Mouse (Mus musculus) myocyte (in vitro differentiated cells): ENCODE data around the gene Lnx2. TPM values are rescaled to one million over a fixed set of nuclear protein-coding genes. Genes with fewer than 3 reads are reported as not detected.

Experiments
- H3K27me3 ChIP-seq: one replicate; pipeline ENCODE4 v1.6.1; 2011; ENCODE audit not compliant: control insufficient read depth, insufficient read depth, insufficient read length
- H3K36me3 ChIP-seq: one replicate; pipeline ENCODE4 v1.6.1; 2011; ENCODE audit not compliant: control insufficient read depth, insufficient read depth
- H3K4me2 ChIP-seq: one replicate; pipeline ENCODE4 v1.6.1; 2011; ENCODE audit warnings: low read depth, control low read depth
- H3K4me3 ChIP-seq: one replicate; pipeline ENCODE4 v1.5.1; 2011; ENCODE audit warnings: mild to moderate bottlenecking, control low read depth, moderate library complexity
- H3K79me2 ChIP-seq: one replicate; pipeline ENCODE4 v1.6.1; 2011; ENCODE audit not compliant: control insufficient read depth, insufficient read depth
- H3ac ChIP-seq: one replicate; pipeline ENCODE4 v1.6.1; 2011; ENCODE audit not compliant: control insufficient read depth, insufficient read length
- CEBPB ChIP-seq: IDR thresholded peaks from 2 replicates; pipeline ENCODE4 v1.6.1; 2011; ENCODE audit warnings: mild to moderate bottlenecking, moderate library complexity; ENCODE audit not compliant: poor library complexity, insufficient read depth, severe bottlenecking
- E2F4 ChIP-seq: IDR thresholded peaks from one replicate; pipeline ENCODE4 v1.6.1; 2011; ENCODE audit warnings: mild to moderate bottlenecking, control low read depth, moderate library complexity; ENCODE audit not compliant: insufficient read depth
- MAX ChIP-seq: IDR thresholded peaks from one replicate; pipeline ENCODE4 v1.6.1; 2011; ENCODE audit warnings: low read depth, mild to moderate bottlenecking, control low read depth
- MYOD1 ChIP-seq, 3 experiments: IDR thresholded peaks; one replicate each; pipeline ENCODE4 v1.6.1; 2011; ENCODE audit warnings: control low read depth in 2 of 3, low read depth in 2 of 3, mild to moderate bottlenecking in 2 of 3, moderate library complexity in 1 of 3; ENCODE audit not compliant: insufficient read length in 2 of 3, control insufficient read depth in 1 of 3
- MYOG ChIP-seq, 3 experiments: IDR thresholded peaks; one replicate each; pipeline ENCODE4 v1.6.1; 2011; ENCODE audit warnings: control low read depth in 2 of 3, low read depth in 2 of 3, mild to moderate bottlenecking in 2 of 3; ENCODE audit not compliant: insufficient read length in 2 of 3, control insufficient read depth in 1 of 3, insufficient read depth in 1 of 3
- POLR2A ChIP-seq: IDR thresholded peaks from one replicate; pipeline ENCODE4 v1.6.1; 2011; ENCODE audit warnings: low read depth, mild to moderate bottlenecking, control low read depth, moderate library complexity; ENCODE audit not compliant: insufficient read length
- POLR2AphosphoS2 ChIP-seq: IDR thresholded peaks from one replicate; pipeline ENCODE4 v1.6.1; 2011; ENCODE audit warnings: low read depth, control low read depth; ENCODE audit not compliant: insufficient read length
- REST ChIP-seq: IDR thresholded peaks from one replicate; pipeline ENCODE4 v1.6.1; 2011; ENCODE audit warnings: mild to moderate bottlenecking, control low read depth, moderate library complexity; ENCODE audit not compliant: insufficient read depth, insufficient read length
- SRF ChIP-seq: IDR thresholded peaks from one replicate; pipeline ENCODE4 v1.6.1; 2011; ENCODE audit warnings: low read depth; ENCODE audit not compliant: control insufficient read depth, insufficient read length
- TCF12 ChIP-seq: IDR thresholded peaks from one replicate; pipeline ENCODE4 v1.6.1; 2011; ENCODE audit warnings: mild to moderate bottlenecking, control low read depth; ENCODE audit not compliant: poor library complexity, insufficient read depth, severe bottlenecking
- TCF3 ChIP-seq: IDR thresholded peaks from one replicate; pipeline ENCODE4 v1.6.1; 2011; ENCODE audit warnings: low read depth, control low read depth; ENCODE audit not compliant: insufficient read length
- USF1 ChIP-seq: IDR thresholded peaks from one replicate; pipeline ENCODE4 v1.6.1; 2011; ENCODE audit warnings: low read depth, mild to moderate bottlenecking, control low read depth, moderate library complexity
- polyA plus RNA-seq: library from polyadenylated mRNA; unstranded; fragments of >200 nt; fragmentation: generic; extraction: Trizol; gene quantifications from one replicate; pipeline ENCODE4 v1.2.1, GENCODE M21; 2012; ENCODE audit warnings: missing spikeins

Gene Lnx2
- polyA plus RNA-seq, 1 experiment: 2.2 TPM

- no peak overlapping the region for H3K4me2 ChIP-seq
- no peaks in the 10 kb centered on the region for H3K36me3 ChIP-seq
- H3K4me3 ChIP-seq: no peak overlapping the region
- H3K27me3 ChIP-seq: no peaks in the 10 kb centered on the region
- H3ac ChIP-seq: no peak overlapping the region
- TF ChIP-seq POLR2AphosphoS2: no peak
- TF ChIP-seq E2F4: no peak
- no peak for TF ChIP-seq REST
- no peak for TF ChIP-seq MAX
- TF ChIP-seq SRF: no peak
- no peak for TF ChIP-seq POLR2A
- no peak for TF ChIP-seq TCF3
- TF ChIP-seq USF1: no peak
- no peak for TF ChIP-seq TCF12
- TF ChIP-seq CEBPB: no peak
- TF ChIP-seq MYOD1 (IDR thresholded peaks at IDR 0.05; ENCODE audit: control insufficient read depth in 1 of 3, insufficient read length in 2 of 3, low read depth in 2 of 3): no peak
- TF ChIP-seq MYOG (IDR thresholded peaks at IDR 0.05; ENCODE audit: control insufficient read depth in 1 of 3, insufficient read depth in 1 of 3, insufficient read length in 2 of 3, low read depth in 2 of 3): no peak
- H3K79me2 ChIP-seq: no peaks in the 10 kb centered on the region
Observed at GRCm38 (mm10) chr5:147054328-147054727, 22.1 kb downstream of the Lnx2 start.

DNA sequence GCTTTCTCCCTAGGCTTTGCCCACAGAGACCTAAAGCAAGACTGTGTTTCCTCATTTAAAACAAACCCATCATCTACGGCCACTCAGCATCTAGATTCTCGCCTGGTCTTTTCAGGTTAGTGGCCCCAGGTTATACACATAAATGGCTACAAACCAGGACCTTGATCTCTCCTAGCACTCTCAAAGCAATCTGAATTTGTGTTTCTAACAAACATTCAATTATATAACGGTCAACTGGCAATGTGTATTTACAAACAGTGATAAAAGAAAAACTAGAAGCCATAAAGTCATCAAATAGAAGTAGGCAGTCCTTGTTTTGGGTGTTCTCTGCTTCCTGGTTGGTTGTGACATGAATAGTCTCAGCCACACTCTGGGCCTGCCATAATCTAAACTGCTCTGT lies 22.9 kb downstream of the Lnx2 start:
- no peaks in the 10 kb centered on the region for H3K27me3 ChIP-seq
- no peak overlapping the region for H3ac ChIP-seq
- H3K4me2 ChIP-seq: no peak overlapping the region
- TF ChIP-seq SRF (no peak), MYOG (IDR thresholded peaks at IDR 0.05; ENCODE audit: control insufficient read depth in 1 of 3, insufficient read depth in 1 of 3, insufficient read length in 2 of 3, low read depth in 2 of 3) (no peak), TCF3 (no peak), E2F4 (no peak), REST (no peak), POLR2AphosphoS2 (no peak), MYOD1 (IDR thresholded peaks at IDR 0.05; ENCODE audit: control insufficient read depth in 1 of 3, insufficient read length in 2 of 3, low read depth in 2 of 3) (no peak), TCF12 (no peak), CEBPB (no peak)
- H3K4me3 ChIP-seq: no peak overlapping the region
- H3K79me2 ChIP-seq: no peaks in the 10 kb centered on the region
- no peaks in the 10 kb centered on the region for H3K36me3 ChIP-seq

DNA sequence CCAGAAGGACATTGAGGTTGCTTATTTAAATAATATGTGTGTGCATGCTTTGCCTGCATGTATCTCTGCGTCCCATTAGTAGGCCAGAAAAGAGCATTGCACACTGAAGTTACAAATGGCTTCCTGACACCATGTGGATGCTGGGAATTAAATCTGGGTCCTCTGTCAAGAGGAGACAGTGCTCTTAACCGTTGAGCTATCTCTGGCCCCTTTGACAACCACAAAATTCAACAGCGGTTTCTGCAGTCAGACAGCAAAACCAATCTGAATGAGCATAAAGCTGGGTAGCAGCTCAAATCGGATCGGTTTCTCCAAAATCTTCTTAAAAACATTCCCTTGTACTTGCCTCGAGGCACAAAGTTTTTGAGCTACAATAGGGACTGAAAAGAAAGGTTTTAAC lies 23.3 kb downstream of the Lnx2 start:
- no peak overlapping the region for H3K4me2 ChIP-seq
- no peaks in the 10 kb centered on the region for H3K36me3 ChIP-seq
- no peaks in the 10 kb centered on the region for H3K27me3 ChIP-seq
- H3ac ChIP-seq: no peak overlapping the region
- no peak overlapping the region for H3K4me3 ChIP-seq
- no peak for TF ChIP-seq REST
- no peaks in the 10 kb centered on the region for H3K79me2 ChIP-seq

DNA sequence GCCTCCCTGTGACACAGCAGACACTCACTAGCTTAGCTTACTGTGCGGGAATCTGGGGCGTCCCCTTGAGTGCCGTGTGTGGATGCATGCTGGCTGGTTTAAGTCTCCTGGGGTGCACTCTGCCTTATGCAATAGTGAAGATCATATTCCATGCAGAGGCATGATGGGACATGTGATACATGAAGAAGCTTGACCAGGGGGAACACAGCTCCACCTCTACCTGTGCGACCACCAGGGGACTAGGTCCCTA lies 24.2 kb downstream of the Lnx2 start:
- no peak overlapping the region for H3ac ChIP-seq
- H3K27me3 ChIP-seq: no peaks in the 10 kb centered on the region
- H3K79me2 ChIP-seq: no peaks in the 10 kb centered on the region
- H3K4me2 ChIP-seq: no peak overlapping the region
- H3K36me3 ChIP-seq: no peaks in the 10 kb centered on the region
- no peak for TF ChIP-seq MYOD1 (IDR thresholded peaks at IDR 0.05; ENCODE audit: control insufficient read depth in 1 of 3, insufficient read length in 2 of 3, low read depth in 2 of 3)
- no peak for TF ChIP-seq E2F4
- no peak for TF ChIP-seq SRF
- no peak for TF ChIP-seq USF1
- TF ChIP-seq MYOG (IDR thresholded peaks at IDR 0.05; ENCODE audit: control insufficient read depth in 1 of 3, insufficient read depth in 1 of 3, insufficient read length in 2 of 3, low read depth in 2 of 3): no peak
- no peak for TF ChIP-seq MAX
- no peak for TF ChIP-seq REST
- TF ChIP-seq POLR2AphosphoS2: no peak
- no peak for TF ChIP-seq POLR2A
- TF ChIP-seq TCF3: no peak
- no peak for TF ChIP-seq CEBPB
- TF ChIP-seq TCF12: no peak
- H3K4me3 ChIP-seq: no peak overlapping the region

GRCm38 (mm10) chr5:147051500-147052308 lies 24.7 kb downstream of the Lnx2 start:
- TF ChIP-seq MYOD1 (IDR thresholded peaks at IDR 0.05; ENCODE audit: control insufficient read depth in 1 of 3, insufficient read length in 2 of 3, low read depth in 2 of 3): no peak
- no peak for TF ChIP-seq TCF3
- TF ChIP-seq REST: no peak
- TF ChIP-seq MYOG (IDR thresholded peaks at IDR 0.05; ENCODE audit: control insufficient read depth in 1 of 3, insufficient read depth in 1 of 3, insufficient read length in 2 of 3, low read depth in 2 of 3): no peak
- TF ChIP-seq USF1: no peak
- Histone ChIP-seq H3K27me3 (no peaks in the 10 kb centered on the region), H3ac (no peak overlapping the region), H3K79me2 (no peaks in the 10 kb centered on the region), H3K4me2 (no peak overlapping the region), H3K36me3 (no peaks in the 10 kb centered on the region), H3K4me3 (no peak overlapping the region)
